Mouse (Mus musculus) layer of hippocampus, postnatal 25 days (tissue): ENCODE data around the gene Ap4b1. TPM values are rescaled to one million over a fixed set of nuclear protein-coding genes. Genes with fewer than 3 reads are reported as not detected.
"Not testable (repeated sequence)": the region's sequence is repeated elsewhere in the genome, so short reads cannot be mapped to it uniquely, and the experiment has no call there.

Experiments used
- DNase-seq, 2 experiments: peaks; one replicate each; pipeline ENCODE4 v3.0.0; 2022; ENCODE audit warnings: mixed read lengths in 2 of 2, low spot score in 1 of 2; ENCODE audit errors: extremely low spot score in 1 of 2
- total RNA-seq, 2 experiments: library from RNA; stranded (reverse); gene quantifications; 2 replicates each; pipeline ENCODE4 v1.2.3; 2021

The Ap4b1 gene
- total RNA-seq: 10 to 100 TPM; 15.3 to 18.6 TPM

DNA sequence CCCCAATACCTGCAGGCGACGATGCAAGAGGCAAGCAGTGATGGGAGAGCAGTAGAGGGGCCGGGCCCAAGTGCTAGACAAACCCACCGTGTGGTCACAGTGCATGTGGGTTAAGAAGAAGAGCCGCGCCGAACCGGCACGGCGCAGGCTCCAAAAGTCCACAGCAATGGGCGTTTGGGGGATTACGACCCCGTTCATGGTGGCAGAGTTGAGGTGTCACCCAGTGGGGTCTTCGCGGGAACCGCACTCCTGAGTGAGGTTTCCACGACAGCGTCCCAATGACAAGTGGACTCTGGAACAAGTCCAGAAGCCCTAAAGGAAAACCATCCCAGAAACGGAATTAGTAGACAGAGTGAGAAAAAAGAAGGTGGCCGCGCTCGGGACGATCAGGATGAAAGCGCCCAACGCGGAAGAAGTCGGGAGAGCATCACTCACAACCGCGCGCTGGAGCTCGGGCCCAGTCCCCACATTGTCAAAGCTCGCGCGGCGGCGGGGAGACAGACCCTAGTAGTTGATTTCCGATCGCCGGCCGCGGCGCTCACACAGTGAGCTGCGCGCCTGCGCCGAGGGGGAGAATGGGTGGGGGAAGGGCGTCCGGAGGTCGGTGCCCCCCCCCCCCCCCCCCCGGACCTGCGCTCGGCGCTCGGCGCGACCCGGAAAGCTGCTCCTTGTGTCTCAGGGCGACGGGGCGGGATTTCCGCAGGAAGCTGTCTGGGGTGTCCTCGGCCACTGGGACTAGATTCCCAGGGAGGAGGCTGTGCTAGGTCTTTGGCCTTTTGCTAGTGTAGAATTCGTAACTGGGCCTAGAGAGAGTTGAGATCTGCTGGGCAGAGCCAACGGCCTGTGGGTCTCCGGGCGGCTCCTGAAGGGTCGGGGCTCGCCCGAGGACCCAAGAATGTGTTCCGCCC lies at the start of gene Ap4b1, which contains the start of the genes Dclre1b and Gm43064:
Gene Ap4b1 (plus strand): TSS at position 630 of the 908 bp plus-strand sequence.
Gene Dclre1b (minus strand): TSS at position 554 of the 908 bp plus-strand sequence.
Gene Gm43064 (plus strand): TSS at position 683 of the 908 bp plus-strand sequence.
- DNase-seq: peak; percentile 76 to 86

- no peak for DNase-seq
Measured at GRCm38 (mm10) chr3:103766789-103767188, 42.5 kb upstream of the Ap4b1 start.

- DNase-seq: no peak
Measured at GRCm38 (mm10) chr3:103771531-103772130, 37.7 kb upstream of the Ap4b1 start.

GRCm38 (mm10) chr3:103772846-103773245 lies 36.5 kb upstream of the Ap4b1 start:
- no peak for DNase-seq

- no peak for DNase-seq
Measured at GRCm38 (mm10) chr3:103773508-103773907, 35.8 kb upstream of the Ap4b1 start.

- no peak for DNase-seq
Measured at GRCm38 (mm10) chr3:103774009-103774408, 35.3 kb upstream of the Ap4b1 start.

DNA sequence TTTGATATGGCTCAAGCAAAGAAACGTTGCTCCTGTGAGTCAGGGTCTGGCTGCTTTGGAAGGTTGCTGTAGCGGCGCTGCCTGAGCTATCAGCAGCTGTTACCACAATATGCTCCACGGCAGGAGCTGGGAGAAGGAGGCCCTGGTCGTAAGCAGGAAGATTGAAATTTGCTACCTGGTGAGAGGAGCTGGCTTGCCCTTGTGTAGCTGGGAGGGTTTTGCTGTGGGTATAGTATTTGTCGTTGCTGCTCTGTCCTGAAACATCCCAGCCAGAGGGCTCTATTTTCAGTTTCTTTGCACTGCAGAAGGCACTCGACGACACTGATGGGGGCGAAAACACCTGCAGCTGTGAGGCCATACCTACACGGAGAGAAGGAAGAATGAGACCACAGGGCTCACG lies 31.4 kb upstream of the Ap4b1 start:
- DNase-seq: no peak

DNA sequence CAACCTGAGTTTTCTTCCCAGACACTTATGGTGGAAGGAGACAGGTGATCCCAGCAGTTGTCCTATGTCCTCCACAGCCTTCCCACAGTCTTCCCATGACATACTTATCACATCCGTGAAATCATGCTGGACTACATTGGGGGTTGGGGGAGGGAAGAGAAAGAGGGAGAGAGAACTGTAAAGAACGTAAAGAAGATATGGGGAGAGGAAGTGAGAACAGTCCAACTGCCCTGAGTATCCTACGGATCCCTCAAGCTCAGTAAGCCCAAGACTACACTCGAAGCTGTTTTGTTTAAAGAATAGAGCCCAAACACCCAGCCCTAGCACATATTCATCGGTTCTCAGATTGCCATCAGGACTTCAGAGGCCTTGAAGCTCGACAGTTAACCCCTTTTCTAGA lies 30.7 kb upstream of the Ap4b1 start:
- no peak for DNase-seq

DNA sequence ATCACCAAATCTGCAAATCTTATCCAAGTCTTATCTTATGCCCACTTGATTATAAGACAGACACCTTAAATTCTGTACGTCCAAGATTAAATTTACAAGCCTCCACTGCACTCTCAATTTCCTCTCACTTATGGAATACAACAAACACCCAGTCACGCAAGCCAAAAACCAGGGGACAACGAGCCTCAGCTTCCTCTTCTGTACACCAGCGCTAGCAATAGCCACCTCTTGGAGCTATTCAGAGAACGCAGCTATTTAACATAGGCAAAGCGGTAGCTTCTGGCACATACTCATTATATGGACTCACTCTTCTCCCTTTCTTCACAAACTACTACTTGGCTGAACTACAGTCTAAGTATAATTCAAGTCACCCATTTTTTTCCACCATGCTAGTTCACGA lies 30.1 kb upstream of the Ap4b1 start:
- DNase-seq: no peak

DNA sequence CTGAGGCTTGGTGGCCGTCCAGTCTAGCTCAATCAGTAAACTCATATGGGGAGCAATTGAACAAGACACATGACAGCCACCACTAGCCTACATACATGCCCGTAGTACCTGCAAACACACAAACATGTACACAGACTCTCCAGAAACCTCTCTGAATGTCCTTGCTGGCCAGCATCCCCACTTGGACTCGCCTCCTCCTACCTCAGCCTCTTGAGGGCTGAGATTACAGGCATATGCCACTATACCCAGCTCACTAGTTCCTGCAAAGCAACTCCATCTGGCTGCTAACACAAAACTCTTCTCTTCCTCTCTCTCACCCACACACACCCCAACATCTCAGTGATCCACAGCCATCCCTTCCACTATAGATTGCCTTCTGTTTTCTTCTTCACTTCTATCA lies 29.0 kb upstream of the Ap4b1 start:
- DNase-seq: no peak

DNA sequence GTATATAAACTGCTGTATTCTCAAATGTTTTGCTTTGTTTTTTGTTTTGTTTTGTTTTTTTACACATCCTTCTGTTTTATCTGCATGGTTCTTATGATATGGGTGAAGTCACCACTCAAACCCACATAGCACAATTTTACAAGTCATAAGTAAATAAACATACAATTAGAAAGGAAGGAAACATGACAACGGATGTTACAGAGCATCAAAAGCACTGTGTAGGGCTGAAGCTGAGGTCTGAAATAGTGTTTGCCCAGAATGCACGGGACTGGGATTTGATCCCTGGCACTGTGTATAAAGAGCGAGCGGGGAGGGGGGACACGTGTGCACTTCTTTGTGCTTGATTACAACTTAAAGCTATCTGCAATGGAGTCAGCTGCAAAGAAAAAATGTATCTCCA lies 28.5 kb upstream of the Ap4b1 start:
- DNase-seq: no peak

DNA sequence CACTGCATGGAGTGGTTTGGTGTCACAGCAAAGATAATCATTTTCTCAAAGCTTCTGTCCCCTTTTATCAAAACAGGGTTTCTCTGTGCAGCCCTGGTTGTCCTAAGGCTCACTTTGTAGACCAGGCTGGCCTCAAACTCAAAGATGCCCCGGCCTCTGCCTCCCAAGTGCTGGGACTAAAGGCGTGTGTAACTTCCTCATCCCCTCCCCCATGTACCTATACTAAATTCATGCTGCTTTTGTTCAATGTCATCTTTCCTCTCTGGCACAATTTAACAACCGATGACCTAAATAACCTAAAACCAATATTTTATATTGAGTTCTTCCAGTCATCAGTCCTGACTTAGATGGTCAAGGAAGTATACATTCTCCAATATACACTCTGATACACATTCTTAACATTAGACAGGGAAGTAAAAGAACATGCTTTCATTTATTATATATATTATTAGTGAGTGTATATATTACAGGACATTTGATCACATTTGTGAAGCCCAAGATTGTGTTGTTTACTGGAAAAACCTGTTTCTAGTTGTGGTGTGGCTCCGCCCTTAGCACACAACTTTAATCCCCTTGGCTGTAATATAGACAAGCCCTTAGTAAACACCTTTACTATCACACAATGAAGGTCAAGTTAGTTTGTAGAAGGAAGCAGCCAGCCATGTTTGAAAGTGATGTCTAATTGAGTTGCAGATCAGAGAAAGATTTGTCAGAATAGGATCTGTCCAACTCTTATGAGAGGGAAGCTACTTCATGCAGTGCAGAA lies 26.3 kb upstream of the Ap4b1 start:
- no peak for DNase-seq

DNA sequence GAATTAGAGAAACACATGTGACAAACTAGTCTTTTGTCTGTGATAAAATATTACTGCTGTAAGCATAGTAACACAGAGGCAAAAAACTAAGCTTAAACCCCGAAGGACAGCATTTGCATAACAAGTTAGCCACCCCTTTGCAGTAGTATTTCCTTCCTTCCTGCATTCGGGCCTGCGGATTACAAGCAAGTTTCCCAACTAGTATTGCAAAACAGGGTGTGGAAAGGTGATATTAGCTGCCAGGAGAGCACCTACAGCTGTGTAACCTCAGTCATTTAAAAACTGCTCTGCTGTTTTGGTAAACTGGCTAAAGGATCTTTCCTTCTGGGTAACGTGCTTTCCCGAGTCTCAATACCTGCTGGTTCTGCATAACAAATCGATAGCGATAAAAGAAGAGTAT lies 22.1 kb upstream of the Ap4b1 start:
- DNase-seq: no peak

GRCm38 (mm10) chr3:103789096-103789495 lies 20.2 kb upstream of the Ap4b1 start:
- DNase-seq: no peak

DNA sequence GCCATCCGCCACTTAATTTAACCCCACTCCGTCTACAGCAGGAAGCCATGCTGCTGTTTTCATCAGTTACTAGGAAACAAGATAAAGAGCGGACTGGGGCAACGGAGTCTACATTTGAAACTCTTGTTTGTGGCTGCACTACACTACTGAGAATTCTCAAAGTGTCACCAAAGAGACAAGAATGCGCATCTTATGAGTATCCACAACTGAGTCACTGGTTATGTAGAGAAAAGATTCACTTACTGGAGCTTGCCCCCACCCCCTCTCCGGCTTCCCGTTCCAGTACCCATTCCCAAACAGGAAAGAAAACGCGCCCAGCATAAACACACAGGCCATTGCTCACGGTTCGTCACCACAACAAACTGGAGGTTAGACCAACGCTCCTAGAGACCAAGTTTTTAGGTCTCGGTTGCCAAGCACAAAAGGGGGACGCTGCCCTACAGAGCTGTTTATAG lies 19.4 kb upstream of the Ap4b1 start:
- DNase-seq: no peak

GRCm38 (mm10) chr3:103790346-103791145 lies 18.8 kb upstream of the Ap4b1 start:
- DNase-seq: peak; percentile 22 to 29

- DNase-seq: peak; percentile 84 to 90
Measured at GRCm38 (mm10) chr3:103791230-103792110, 17.9 kb upstream of the Ap4b1 start, which contains the start of gene Hipk1. Hipk1 (minus strand) TSS chr3:103791563.

- DNase-seq: not testable (repeated sequence)
Measured at GRCm38 (mm10) chr3:103792111-103792406, 17.3 kb upstream of the Ap4b1 start.

- DNase-seq: no peak
Measured at GRCm38 (mm10) chr3:103792566-103792965, 16.8 kb upstream of the Ap4b1 start.
